Mouse (Mus musculus): ENCODE results near the gene Ldlrad1.

Ldlrad1 gene

GRCm38 (mm10) chr4:107253125-107254091 is 44.4 kb downstream of the Ldlrad1 start, which contains the start of the genes Lrrc42 and Hspb11:
Gene Lrrc42, minus strand, starts transcription at chr4:107253532.
Gene Hspb11, plus strand, starts transcription at chr4:107253593.
- DNase-seq (ENCODE audit: low read depth in 2 of 2, low spot score in 2 of 2) = peak; percentile 94

DNA sequence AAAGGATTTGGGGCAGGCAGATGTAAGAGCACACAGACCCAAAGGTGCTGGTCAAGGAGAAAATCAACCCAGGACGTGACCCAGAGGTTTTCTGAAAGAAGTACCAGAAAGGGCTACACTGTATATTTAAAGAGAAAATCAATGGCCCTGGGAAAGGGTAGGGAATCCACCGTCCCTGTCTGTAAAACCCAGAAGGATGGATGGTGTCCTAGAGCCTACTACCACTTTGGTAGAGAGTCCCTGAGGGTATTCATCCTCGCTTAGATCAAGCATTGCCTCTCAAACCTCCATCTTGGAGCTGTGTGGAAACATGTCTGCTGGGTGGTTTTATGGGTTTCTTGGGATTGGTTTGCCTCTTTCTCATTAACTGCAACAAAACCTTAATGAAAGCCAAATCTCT is 45.4 kb downstream of the Ldlrad1 start:
- no peak for DNase-seq (ENCODE audit: low read depth in 2 of 2, low spot score in 2 of 2)

DNA sequence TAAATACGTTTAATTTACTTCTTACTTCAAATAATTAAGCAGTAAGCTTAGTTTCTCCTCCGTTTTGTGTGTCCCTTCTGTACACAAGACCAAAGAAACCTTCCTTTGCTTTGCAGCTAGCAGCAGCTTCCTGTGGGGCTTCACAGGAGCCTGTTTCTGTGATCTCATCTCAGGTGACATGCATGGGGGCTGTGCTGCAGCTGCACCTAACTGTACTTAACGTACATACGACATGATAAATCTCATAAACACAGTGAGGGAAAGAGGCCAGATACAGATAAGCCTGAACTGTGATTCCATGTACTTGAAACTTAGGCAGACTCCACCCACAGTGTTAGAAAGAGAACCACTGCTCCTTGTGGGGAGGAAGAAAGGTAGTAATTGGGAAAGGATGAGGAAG is 51.0 kb downstream of the Ldlrad1 start:
- DNase-seq (ENCODE audit: low read depth in 2 of 2, low spot score in 2 of 2) = peak; percentile 54 to 67
